Mouse (Mus musculus): Measurements from ENCODE around the gene Ribc1. TPM values are rescaled to one million over a fixed set of nuclear protein-coding genes. Genes with fewer than 3 reads are reported as not detected.

The Ribc1 gene
- polyA plus RNA-seq, 2 experiments = 0.60 to 1.6 TPM

GRCm38 (mm10) chrX:152039865-152040264, 23.8 kb upstream of the Ribc1 start:
- H3K27me3 ChIP-seq (ENCODE audit: control insufficient read depth, insufficient read depth, low read length) = peaks cover 6% of the 10 kb centered on the region; the same call in 1 of the 2 replicates
- no peaks in the 10 kb centered on the region for H3K9me3 ChIP-seq (ENCODE audit: control insufficient read depth, low read length)
- no peak for ATAC-seq (ENCODE audit: low FRiP score, low read depth)
- H3K4me1 ChIP-seq (ENCODE audit: control insufficient read depth, insufficient read depth, low read length) = no peaks in the 10 kb centered on the region
- no peak overlapping the region for H3K4me2 ChIP-seq (replicated peaks; ENCODE audit: low read depth, low read length, severe bottlenecking)
- no peak overlapping the region for H3K9ac ChIP-seq (ENCODE audit: low read depth, low read length, severe bottlenecking)
- no peak overlapping the region for H3K27ac ChIP-seq (replicated peaks; ENCODE audit: low read depth, low read length)
- H3K4me3 ChIP-seq (replicated peaks; ENCODE audit: low read length) = no peak overlapping the region
- TF ChIP-seq POLR2A (IDR thresholded peaks at IDR 0.05; ENCODE audit: borderline replicate concordance, extremely low read depth, insufficient read depth, insufficient read length) = no peak
- H3K36me3 ChIP-seq (ENCODE audit: control insufficient read depth, insufficient read depth, low read length) = peaks cover 24% of the 10 kb centered on the region
- no peak for DNase-seq (ENCODE audit: low spot score)

- ATAC-seq (ENCODE audit: low FRiP score, low read depth) (no peak), DNase-seq (ENCODE audit: low spot score) (no peak)
- Histone ChIP-seq H3K9ac (ENCODE audit: low read depth, low read length, severe bottlenecking) (no peak overlapping the region), H3K27ac (replicated peaks; ENCODE audit: low read depth, low read length) (no peak overlapping the region), H3K4me2 (replicated peaks; ENCODE audit: low read depth, low read length, severe bottlenecking) (no peak overlapping the region), H3K4me1 (ENCODE audit: control insufficient read depth, insufficient read depth, low read length) (no peaks in the 10 kb centered on the region), H3K9me3 (ENCODE audit: control insufficient read depth, low read length) (no peaks in the 10 kb centered on the region), H3K36me3 (ENCODE audit: control insufficient read depth, insufficient read depth, low read length) (peaks cover 7% of the 10 kb centered on the region; the same call in 1 of the 2 replicates), H3K27me3 (ENCODE audit: control insufficient read depth, insufficient read depth, low read length) (0 out of 2 replicates have a peak, but pooled peaks cover 8% of the 10 kb centered on the region), H3K4me3 (replicated peaks; ENCODE audit: low read length) (no peak overlapping the region)
- 93% methylated on average over 2 of the region's 2 CpGs for WGBS
- no peak for TF ChIP-seq POLR2A (IDR thresholded peaks at IDR 0.05; ENCODE audit: borderline replicate concordance, extremely low read depth, insufficient read depth, insufficient read length)
Observed at GRCm38 (mm10) chrX:152019294-152019693, 3.2 kb upstream of the Ribc1 start.

GRCm38 (mm10) chrX:152017186-152017585, 1.1 kb upstream of the Ribc1 start:
- Histone ChIP-seq H3K27me3 (ENCODE audit: control insufficient read depth, insufficient read depth, low read length) (0 out of 2 replicates have a peak, but pooled peaks cover 8% of the 10 kb centered on the region), H3K4me1 (ENCODE audit: control insufficient read depth, insufficient read depth, low read length) (no peaks in the 10 kb centered on the region), H3K4me2 (replicated peaks; ENCODE audit: low read depth, low read length, severe bottlenecking) (peak overlapping the region; percentile 46), H3K27ac (replicated peaks; ENCODE audit: low read depth, low read length) (peak overlapping the region; percentile 88), H3K36me3 (ENCODE audit: control insufficient read depth, insufficient read depth, low read length) (no peaks in the 10 kb centered on the region), H3K9ac (ENCODE audit: low read depth, low read length, severe bottlenecking) (peak overlapping the region; percentile 68), H3K4me3 (replicated peaks; ENCODE audit: low read length) (peak overlapping the region; percentile 53), H3K9me3 (ENCODE audit: control insufficient read depth, low read length) (no peaks in the 10 kb centered on the region)
- TF ChIP-seq POLR2A (IDR thresholded peaks at IDR 0.05; ENCODE audit: borderline replicate concordance, extremely low read depth, insufficient read depth, insufficient read length) = no peak
- ATAC-seq (ENCODE audit: low FRiP score, low read depth) (no peak), DNase-seq (ENCODE audit: low spot score) (no peak)
- 24% methylated on average over 14 of the region's 14 CpGs for WGBS

DNA sequence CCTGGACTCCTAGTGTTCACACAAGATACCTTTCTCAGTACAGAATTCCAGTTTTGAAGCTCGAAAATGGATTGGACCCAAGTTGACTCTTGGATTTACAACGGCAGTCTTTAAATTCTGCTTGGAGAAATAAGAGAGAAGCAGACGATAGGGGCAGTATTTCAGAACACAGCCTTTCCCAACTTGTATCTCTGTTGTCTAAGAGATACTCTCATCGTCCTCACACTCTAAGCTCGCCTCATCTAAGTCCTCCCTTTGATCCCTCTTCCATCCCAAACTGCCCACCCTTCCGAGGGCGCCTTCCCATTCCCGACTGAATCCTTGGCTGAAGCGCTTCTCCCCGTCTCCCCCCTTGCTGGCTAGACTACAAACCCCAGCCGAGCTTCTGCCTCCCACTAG, 344 bp downstream of the Ribc1 start:
- H3K4me2 ChIP-seq (replicated peaks; ENCODE audit: low read depth, low read length, severe bottlenecking) = peak overlapping the region; percentile 50
- H3K27ac ChIP-seq (replicated peaks; ENCODE audit: low read depth, low read length) = peak overlapping the region; percentile 90
- 20% methylated on average over 11 of the region's 11 CpGs for WGBS
- H3K9ac ChIP-seq (ENCODE audit: low read depth, low read length, severe bottlenecking) = peak overlapping the region; percentile 68
- H3K9me3 ChIP-seq (ENCODE audit: control insufficient read depth, low read length) = no peaks in the 10 kb centered on the region
- peak overlapping the region; percentile 53 for H3K4me3 ChIP-seq (replicated peaks; ENCODE audit: low read length)
- TF ChIP-seq POLR2A (IDR thresholded peaks at IDR 0.05; ENCODE audit: borderline replicate concordance, extremely low read depth, insufficient read depth, insufficient read length) = no peak
- DNase-seq (ENCODE audit: low spot score) = no peak
- no peaks in the 10 kb centered on the region for H3K36me3 ChIP-seq (ENCODE audit: control insufficient read depth, insufficient read depth, low read length)
- H3K4me1 ChIP-seq (ENCODE audit: control insufficient read depth, insufficient read depth, low read length) = no peaks in the 10 kb centered on the region
- ATAC-seq (ENCODE audit: low FRiP score, low read depth) = no peak; the same call in 1 of the 2 replicates
- 0 out of 2 replicates have a peak, but pooled peaks cover 8% of the 10 kb centered on the region for H3K27me3 ChIP-seq (ENCODE audit: control insufficient read depth, insufficient read depth, low read length)

DNA sequence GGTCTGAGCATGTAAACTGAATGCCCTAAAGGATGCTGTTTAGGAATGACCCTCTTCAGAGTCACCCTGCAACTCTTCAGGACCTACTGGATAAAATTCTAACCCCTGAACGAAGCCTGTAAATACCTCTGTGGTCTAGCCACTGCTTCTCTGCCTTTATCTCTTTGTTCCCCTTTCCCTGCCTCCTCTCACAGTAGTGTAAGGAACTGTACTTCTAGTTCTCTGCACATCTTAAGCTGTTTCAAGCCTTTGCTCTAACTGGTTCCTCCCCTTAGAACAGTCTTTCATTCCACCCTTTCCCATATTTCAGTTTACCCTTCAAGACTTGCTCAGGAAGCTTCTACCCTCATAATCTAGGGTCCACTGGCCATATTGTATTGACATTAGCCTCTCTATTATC, 8.2 kb downstream of the Ribc1 start:
- Histone ChIP-seq H3K4me1 (ENCODE audit: control insufficient read depth, insufficient read depth, low read length) (no peaks in the 10 kb centered on the region), H3K4me2 (replicated peaks; ENCODE audit: low read depth, low read length, severe bottlenecking) (no peak overlapping the region), H3K9me3 (ENCODE audit: control insufficient read depth, low read length) (no peaks in the 10 kb centered on the region), H3K27me3 (ENCODE audit: control insufficient read depth, insufficient read depth, low read length) (no peaks in the 10 kb centered on the region), H3K9ac (ENCODE audit: low read depth, low read length, severe bottlenecking) (no peak overlapping the region), H3K27ac (replicated peaks; ENCODE audit: low read depth, low read length) (no peak overlapping the region), H3K4me3 (replicated peaks; ENCODE audit: low read length) (no peak overlapping the region), H3K36me3 (ENCODE audit: control insufficient read depth, insufficient read depth, low read length) (peaks cover 12% of the 10 kb centered on the region)
- WGBS = 74% methylated on average over 1 of the region's 1 CpGs
- no peak for DNase-seq (ENCODE audit: low spot score)
- no peak for ATAC-seq (ENCODE audit: low FRiP score, low read depth)
- TF ChIP-seq POLR2A (IDR thresholded peaks at IDR 0.05; ENCODE audit: borderline replicate concordance, extremely low read depth, insufficient read depth, insufficient read length) = no peak

Measured in limb, embryonic 14.5 days (tissue).